Mouse (Mus musculus): ENCODE measurements around the gene Lpxn.

Lpxn gene

DNA sequence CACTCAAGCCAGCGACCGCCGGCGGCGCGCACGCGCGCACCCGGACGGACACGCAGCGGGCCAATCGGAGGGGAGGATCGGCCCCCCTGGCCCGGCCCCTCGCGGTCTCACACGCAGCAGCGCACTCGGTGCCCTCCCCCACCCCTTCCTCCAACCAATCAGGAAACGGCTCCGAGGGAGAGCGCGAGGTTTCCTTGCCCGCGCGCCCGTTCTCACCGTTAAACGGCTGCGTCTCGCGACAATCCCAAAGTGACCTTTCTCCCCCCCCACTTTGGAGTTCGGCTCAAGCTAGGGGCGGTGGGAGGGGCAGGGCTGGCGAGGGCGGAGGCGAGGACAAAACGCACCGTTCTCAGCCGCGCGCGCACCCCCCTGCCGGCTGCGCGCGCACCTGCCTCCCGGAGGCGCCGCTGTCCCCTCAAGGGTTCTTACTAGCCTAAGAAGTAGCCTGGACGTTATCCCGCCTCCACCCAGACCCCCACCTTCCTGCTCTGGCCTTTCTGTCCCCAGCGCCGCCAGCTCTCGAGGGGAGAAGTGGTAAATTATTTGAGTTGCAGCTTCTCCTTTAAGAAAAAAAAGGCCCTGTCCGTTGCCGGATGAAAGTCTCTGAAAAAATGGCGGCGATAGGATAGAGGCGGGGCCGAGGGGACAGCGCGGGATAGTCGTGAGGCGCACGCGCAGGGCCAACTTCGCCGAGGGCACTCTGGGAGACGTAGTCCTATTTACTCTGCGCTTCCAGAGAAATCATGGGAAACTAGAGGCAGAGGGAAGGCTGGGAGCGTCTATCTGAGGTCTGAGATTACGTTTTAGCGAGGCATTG lies at the start of gene Lpxn, which contains the start of gene Zfp91:
TSS of gene Lpxn (plus strand) at position 683 of the 817 bp plus-strand sequence.
TSS of gene Zfp91 (minus strand) at position 616 of the 817 bp plus-strand sequence.
- peak; percentile 97 for DNase-seq

DNA sequence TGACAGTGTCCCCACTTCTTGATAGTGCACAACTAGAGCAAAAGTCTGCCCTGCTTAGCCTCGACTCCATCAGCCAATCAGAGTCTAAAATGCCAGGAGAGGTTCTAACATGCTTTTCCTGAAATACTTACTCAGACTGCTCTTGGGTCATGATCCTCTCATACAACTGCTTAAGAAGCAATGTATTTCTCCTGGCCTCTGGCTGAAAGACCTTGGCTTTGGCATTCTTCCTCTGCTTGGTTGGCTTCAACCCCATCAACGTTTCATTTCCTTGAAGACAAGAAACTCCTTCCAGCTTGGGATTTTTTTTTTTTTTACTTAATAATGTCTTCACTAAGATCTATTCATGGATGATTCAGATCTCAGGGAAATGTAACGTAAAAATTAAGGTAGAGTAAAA lies 39.7 kb upstream of the Lpxn start:
- no peak for DNase-seq

DNA sequence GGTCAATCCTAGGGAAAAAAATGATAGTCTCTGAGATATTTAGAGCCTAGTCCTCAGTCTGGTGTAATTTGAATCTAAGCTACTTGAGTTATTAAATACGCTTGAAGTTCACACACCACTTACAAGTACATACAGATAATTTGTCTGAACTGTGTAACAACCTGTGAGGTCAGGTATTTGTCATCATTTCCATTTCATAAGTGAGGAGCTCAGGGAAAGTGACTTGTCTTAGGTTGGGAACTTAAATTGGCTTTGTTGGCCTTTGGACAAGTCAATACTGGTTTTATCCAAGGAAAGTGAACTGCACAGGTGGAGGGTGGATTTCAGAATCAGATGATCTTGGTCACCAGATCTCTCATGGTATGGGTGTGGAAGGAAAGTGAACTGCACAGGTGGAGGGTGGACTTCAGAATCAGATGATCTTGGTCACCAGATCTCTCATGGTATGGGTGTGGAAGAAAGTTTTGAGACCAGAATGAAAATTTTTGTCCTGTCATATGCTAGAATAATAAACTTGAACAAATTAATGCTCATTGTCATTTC lies 37.0 kb upstream of the Lpxn start:
- DNase-seq: no peak

DNA sequence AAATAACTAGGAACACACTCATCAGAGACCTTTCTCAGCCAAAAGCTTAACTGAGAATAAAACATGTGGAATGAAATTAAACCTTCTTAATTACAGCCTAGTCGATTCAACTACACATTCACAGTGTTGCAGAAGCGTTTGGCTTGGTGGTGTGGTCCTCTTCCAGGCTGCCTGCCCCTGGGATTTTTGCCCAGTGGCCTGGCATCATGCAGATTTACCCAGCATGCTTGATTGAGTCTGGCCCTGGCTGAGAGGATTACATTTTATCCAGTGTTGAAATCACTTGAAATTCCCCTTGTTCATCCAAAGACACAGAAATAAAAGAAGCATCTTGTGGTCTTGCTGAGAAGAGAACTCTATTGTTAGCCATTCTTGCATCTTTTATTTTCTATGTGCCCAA lies 36.3 kb upstream of the Lpxn start:
- no peak for DNase-seq

DNA sequence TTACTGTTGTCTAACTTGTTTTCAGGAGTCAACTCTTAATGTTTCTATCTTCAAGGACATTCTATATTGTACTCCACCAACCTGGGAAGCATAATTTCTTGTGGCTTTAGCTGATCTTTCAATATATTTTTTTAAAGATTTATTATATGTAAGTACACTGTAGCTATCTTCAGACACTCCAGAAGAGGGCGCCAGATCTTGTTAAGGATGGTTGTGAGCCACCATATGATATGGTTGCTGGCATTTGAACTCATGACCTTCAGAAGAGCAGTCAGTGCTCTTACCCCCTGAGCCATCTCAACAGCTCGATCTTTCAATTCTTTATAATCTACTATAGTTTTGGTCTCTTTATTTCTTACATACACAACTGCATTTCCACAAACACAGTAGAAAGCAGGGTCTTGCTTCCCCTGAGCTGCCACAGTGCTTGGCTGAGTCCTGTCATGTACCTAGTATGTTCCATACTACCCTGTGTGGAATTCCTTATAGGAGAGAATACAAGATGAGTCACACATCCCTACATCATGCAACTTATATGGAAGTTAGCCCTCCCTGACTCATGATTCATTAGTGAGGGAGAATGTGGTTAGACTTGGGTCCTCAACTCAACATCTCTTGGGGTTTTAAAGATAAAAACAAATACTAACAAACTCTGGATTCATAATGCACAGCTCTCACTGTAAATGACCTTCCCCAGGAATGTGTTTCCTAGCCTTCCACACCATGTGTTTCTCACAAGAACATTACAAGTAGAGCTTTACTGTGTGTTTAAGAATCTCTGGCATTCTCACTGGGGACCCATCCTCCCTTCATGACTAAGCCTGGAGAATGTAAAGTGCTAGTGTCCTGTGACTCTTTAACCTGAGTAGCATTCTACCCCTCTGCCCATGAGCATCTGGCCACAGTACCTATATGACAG lies 33.5 kb upstream of the Lpxn start:
- DNase-seq: no peak

DNA sequence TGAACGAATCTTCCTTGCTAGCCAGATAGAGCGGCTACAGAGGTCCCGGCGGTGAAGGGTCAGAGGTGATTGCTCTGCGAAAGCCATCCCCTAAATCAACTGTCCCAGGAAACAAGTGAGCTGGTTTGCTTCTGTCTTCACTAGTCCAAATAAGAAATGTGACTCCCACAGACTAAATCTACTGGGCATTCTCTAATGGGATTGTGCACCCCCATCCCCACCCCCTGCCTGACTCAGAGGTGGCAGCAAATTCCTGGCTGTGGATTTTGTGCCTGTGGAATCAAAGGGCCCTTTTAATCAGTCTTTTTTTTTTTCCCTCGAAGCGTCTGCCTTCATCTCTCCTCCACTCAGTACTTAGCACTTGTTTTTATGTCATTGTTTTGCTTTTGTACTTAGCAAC lies 30.7 kb upstream of the Lpxn start, which contains the start of gene Cntf:
TSS of gene Cntf (minus strand) at position 325 of the 400 bp plus-strand sequence.
- no peak for DNase-seq

DNA sequence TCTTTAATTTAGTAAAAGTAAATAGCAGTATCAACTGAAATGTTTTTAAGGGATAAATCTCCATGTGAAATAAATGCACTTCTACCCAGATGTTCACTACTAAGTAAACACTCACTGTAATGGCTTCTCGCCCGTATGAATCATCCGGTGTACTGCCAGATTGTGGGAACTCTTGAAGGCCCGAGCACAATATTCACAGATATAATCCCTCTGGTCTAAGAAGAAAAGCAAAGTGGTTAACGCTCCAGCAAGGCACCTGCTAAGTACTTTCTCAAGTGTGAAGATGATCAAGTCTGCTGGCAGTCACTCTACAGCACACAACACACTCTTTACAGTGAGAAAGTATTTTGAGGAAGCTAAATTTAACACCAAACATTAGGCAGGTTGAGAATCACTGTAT lies 25.1 kb upstream of the Lpxn start:
- no peak for DNase-seq

DNA sequence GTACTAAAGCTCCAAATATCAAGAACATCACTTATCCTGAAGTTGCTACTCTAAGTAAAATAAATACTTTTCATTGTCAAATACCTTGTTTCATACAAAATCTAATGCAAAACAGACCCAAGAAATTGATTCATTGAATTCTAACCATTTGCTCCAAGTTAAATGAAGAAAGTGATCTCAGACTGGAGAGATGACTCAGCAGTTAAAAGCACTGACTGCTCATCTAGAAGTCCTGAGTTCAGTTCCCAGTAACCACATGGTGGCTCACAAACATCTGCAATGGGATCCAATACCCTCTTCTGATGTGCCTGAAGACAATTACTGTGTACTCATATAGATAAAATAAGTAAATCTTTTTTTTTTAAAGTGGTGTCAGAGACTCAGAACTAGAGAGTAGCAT lies 15.6 kb upstream of the Lpxn start:
- DNase-seq: no peak

DNA sequence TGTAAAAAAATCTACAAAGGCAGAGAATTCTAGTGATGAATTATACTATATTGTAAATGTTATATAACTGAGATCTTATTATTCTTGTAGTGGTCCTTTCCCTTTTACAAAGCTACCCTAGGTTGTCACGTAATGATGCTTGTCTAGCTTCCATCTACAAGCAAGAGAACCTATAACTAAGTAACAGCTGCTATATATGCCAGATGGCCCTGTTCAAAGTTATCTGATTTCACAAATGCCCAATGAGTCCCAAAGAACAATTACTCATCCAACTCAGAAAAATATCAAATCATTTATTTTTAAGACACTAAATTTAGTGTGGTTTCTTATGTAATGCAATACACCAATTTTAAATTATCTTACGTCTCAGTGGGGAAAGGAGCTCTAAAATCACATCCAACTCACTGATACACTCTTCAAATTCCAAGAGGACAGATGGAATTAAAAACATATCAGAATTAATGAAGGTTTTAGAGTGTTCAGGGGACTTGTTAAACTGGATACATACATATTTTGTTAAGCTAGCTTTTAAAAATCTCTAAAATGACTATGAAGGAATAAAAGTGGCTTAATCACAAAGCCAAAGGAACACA lies 9.1 kb upstream of the Lpxn start:
- DNase-seq: no peak

DNA sequence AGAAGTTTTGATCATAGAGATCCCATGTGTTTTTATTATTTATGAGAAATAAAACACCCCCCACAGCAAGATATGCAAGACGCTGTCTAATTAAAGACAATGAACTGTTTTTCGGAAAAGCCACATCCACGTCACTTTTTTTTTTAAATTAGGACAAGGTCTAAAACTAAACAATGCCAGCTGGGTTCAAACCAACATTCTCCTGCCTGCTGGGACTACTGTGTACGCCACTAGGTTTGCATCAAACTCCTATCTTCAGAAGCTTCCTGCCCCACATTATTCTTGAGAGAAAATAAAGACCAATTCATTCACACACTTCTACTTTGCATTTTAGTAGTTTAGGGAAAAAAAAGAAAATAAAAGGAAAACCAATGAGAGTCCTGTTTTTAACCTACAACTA lies 8.3 kb upstream of the Lpxn start:
- DNase-seq: no peak

DNA sequence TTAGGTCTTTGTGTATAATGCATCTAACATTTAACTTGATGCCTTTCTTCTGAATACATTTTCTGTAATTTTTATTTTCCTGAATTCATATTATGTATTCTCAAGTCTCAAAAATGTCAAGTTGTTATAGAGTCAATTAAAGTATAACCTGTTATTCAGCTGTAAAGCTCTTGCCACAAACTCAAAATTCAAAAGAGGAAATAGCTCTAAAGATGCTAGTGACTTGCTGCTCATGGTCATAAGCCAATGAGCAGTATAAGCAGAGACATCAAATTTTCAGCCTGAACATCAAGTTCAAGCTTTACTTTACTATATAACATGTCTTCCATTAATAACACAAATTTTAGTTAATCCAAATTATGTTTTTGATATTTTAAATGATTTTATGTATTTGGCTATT lies 3.6 kb upstream of the Lpxn start:
- DNase-seq: no peak

DNA sequence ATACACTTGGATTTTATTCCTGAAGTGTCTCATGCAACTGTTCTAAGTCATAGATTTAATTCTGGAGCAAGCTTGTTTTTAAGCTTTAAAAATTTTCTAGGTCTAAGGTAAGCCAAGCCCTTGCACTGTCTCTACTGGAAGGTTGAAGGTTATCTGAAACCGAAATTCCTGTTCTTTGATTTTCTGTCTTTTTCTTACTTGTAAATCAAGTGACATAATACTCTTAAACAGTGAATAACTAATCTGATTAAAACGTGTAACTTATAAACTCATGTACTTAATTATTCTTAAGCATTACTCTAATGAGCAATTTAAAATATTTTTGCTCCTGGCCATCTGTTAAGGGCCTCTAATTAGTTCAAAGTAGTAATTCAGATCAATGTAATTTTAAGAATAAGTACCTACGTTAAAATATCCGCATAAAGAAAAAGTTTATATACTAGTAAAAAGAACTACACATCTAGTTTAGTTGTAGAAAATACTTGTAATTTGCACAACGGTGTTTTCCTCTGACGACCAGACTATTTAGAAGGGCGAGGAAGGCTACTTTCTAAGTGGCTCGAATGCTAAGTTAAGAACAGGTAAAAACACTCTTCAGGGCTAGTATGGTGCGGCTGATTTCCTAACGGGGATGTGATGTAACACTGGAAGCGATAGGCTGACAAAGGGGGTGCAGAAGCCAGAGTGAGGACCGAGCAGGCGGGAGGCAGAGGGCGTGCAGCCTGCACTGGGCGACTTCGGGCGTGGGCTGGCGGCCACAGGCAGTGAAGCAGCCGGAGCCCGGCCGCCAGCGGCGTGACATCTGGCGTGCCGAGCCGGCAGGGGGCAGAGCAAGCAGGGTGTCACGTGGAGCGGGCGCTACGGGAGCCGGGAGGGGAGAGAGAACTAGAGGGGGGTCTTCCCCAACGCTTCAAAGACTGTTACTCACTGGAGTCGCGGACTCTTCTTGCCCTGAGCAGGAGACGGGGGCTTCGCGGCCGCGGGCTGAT lies 1.6 kb upstream of the Lpxn start:
- peak; percentile 94 for DNase-seq

DNA sequence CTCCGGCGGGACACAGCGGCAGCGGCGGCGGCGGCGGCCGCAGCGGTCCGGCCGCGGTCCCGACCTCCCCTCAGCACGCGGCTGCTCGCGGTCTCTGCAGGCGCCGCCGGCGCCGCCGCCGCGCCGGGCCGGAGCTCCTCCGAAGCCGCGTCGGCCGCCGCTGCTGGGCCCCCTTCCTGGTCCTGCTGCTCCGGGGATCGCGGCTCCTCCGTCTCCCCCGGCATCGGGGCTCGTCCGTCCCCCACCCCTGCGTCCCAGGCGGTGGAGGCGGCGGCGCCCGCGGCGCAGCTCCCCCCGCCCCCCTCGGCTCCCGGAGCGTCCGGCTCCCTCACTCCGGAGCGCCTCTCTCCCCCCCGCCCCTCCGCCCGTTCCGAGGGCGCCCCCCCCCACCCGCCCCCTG lies 883 bp upstream of the Lpxn start:
- no peak for DNase-seq

DNA sequence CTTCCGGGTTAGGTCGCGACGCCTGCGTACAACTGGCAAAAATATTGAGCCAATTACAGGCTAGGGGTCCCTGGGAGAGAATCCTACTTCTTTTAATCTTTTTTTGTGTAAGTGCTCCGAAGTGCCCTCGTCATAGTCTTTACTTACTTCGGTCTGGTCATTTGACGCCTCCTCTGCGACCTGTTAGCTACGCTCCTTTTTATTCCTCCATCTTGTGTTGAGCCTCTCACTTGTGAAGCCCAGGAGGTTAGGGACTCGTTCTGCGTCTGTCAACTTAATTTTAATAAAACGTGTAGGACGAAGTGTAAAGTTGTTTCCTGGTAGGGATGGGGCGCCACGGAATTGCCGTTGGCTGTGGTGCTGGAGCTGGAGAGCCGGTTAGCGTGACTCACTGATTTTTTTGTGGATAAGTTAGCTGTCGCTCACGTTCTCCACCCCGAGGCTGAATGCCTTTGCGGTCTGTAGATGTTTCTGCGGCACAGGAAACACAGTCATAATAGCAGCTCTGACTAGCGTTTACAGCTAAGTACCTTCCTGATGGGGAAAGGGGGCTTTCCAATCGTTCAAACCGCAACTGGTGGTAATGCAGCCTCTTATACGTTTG lies 437 bp downstream of the Lpxn start:
- DNase-seq: peak; percentile 83

DNA sequence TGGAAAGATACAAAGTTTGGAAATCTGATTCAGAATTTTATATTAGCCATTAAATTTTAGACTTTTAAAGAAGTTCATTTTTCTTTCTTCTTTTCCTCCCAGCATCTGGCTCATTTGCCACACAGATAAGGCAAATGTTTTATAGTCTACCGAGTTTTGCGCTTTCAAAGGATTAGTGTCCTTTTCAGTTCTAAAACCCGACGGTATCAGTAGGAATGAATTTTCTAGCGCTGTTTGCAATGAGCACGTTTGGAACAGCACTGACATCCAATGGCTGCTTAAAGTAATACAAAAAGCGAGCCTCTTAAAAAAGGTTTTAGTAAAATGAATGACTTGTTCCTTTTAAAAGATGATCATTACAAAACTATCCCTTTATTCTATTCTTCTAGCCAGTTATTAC lies 1.1 kb downstream of the Lpxn start:
- peak; percentile 9 for DNase-seq

DNA sequence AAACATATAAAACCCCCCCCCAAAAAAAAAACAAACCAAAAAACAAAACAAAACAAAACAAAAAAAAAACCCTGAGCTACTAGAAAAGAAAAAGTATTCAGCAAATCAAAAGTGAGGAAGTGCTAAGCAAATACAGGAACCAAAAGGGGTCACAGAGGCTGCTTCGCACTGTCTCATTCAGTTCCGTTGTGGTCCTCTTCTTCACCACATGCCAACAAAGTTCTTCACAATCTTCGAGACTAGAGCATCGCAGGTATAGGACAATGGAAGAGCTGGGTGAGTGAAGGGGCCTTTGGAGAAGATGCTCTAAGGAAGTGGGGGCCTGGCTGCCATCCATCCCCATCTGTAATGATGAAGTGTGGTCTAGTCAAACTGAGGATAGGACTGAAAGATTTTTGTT lies 2.4 kb downstream of the Lpxn start:
- no peak for DNase-seq

DNA sequence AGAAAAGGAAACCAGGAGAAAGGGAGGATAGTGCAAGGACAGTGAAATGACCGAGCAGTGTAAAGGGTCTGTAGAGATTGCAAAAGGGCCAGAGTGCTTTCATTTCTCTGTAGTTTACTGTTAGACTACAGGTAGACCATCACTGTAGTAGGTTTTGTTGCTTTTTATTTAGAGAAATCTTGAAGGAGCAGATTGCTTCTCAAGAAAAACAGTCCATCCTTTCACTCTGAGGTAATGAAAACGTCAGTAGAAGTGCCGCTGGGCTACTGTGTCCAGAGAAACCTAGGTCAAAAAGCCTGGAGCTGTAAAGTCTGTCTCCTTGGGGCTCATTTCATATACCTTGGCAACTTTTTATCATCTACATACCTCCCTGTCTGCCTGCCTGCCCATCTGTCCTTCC lies 3.1 kb downstream of the Lpxn start:
- DNase-seq: no peak

DNA sequence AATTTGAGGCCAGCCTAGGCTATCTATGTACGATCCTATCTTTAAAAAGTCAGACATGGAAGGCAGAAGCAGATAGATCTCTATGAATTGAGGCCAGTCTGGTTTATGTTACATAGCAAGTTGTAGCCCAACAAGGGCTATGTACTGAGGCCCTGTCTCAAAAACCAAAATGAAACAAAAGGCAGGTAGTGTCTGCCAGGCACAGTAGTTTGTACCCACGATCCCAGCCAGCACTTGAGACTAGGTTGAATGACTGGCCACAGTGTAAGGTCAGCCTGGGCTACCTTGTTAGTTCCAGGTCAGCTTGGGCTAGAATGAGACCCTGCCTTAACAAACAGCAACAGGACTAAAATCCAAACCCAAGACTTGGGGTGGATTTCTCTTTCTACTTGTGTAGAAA lies 4.6 kb downstream of the Lpxn start:
- no peak for DNase-seq

DNA sequence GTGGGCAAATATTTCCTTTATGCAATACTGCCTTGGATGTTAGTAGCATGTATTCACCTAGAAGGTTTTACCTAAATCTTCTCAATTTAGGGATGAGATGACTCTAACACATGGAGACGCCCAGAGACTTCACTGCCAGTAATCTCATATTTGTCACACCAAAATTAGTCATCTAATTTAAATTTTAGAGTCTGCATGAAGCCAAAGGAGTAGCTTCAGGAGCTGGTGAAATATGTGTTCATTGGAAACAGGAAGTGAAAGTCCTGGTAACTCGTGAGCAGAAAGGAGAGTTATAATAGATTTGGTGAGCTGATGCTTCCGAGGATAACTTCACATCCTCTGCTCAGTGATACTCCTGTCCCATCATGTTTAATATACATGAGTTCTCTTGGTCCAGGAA lies 5.1 kb downstream of the Lpxn start:
- no peak for DNase-seq

DNA sequence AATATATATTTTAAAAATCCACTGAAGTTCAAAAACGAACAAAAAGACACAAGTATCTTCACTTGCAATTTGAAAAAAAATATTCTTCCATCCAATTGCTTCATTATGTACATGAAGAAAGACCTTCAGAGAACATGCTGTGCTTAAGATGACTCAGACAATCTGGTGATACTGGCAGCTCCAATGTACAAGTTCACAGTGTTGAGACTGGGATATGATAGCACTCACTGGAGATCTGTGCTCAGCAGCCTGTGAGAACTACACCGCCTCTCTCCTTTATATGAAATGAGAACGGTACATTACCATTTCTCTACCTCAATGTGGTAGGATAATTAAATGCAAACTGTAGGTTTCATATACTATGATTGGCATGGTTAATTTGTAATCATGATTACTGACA lies 6.8 kb downstream of the Lpxn start:
- DNase-seq: no peak

DNA sequence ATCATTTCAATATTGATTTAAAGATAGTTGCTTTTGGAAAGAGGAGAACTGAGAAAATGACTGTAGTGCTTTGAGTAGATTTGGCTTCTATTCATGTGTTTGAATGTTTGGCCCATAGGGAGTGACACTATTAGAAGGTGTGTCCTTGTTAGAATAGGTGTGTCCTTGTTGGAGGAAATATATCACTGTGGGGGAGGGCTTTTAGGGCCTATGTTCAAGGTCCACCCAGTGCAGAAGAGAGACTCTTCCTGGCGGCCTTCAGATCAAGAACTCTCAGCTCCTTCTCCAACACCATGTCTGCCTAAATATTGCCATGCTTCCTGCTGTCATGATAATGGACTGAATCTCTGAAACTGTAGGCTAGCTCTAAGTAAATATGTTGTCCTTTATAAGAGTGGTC lies 8.2 kb downstream of the Lpxn start:
- DNase-seq: no peak

DNA sequence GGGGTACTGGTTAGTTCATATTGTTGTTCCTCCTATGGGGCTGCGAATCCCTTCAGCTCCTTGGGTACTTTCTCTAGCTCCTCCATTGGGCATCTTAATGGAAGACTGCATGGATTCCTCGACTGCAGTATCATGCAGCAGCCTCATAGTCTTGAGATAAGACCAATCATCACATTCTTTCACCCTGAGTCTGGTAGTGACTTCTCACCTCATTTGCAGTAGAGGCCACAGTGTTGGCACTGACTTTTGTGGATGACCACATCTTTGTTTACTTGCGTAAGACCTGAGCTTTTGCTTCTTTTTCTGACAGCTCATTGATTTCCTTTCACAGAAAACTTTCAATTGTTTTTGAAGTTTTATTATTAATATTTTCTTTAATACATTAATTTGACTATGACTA lies 9.7 kb downstream of the Lpxn start:
- no peak for DNase-seq
